Mouse (Mus musculus) lung, postnatal 0 days (tissue): Measurements from ENCODE around the gene Gm28041. TPM values are rescaled to one million over a fixed set of nuclear protein-coding genes. Genes with fewer than 3 reads are reported as not detected.
"Not testable (repeated sequence)": the region's sequence is repeated elsewhere in the genome, so short reads cannot be mapped to it uniquely, and the experiment has no call there.

ENCODE experiments used
- ATAC-seq: fragments of 200-750 bp; cut with Nextera tagmentation; 2 replicates; pipeline ENCODE4 v1.8.0; 2017; ENCODE audit warnings: moderate library complexity
- DNase-seq: peaks from one replicate; pipeline ENCODE4 v3.0.0-alpha.2; 2016; ENCODE audit warnings: low spot score
- H3K27ac ChIP-seq: fragments of 300-500 bp; sonication (generic); 2 replicates; pipeline ENCODE4 v1.5.1; 2014; ENCODE audit warnings: antibody characterized with exemption, mild to moderate bottlenecking, low read length, mixed read lengths
- H3K27me3 ChIP-seq: fragments of 300-500 bp; sonication (generic); replicated peaks from 2 replicates; pipeline ENCODE4 v1.6.1; 2014; ENCODE audit warnings: low read length, mixed read lengths; ENCODE audit not compliant: insufficient read depth
- H3K36me3 ChIP-seq: fragments of 300-500 bp; sonication (generic); 2 replicates; pipeline ENCODE4 v1.6.1; 2014; ENCODE audit warnings: low read length, mixed read lengths; ENCODE audit not compliant: insufficient read depth
- H3K4me1 ChIP-seq: fragments of 300-500 bp; sonication (generic); 2 replicates; pipeline ENCODE4 v1.6.1; 2014; ENCODE audit warnings: antibody characterized with exemption, low read depth, low read length, mixed read lengths; ENCODE audit not compliant: insufficient read depth
- H3K4me2 ChIP-seq: fragments of 300-500 bp; sonication (generic); replicated peaks from 2 replicates; pipeline ENCODE4 v1.6.1; 2014; ENCODE audit warnings: low read depth, mild to moderate bottlenecking, low read length, moderate library complexity, mixed read lengths
- H3K4me3 ChIP-seq: fragments of 300-500 bp; sonication (generic); 2 replicates; pipeline ENCODE4 v1.5.1; 2014; ENCODE audit warnings: low read depth, low read length
- H3K9ac ChIP-seq: fragments of 300-500 bp; sonication (generic); replicated peaks from 2 replicates; pipeline ENCODE4 v1.6.1; 2014; ENCODE audit warnings: low read depth, mild to moderate bottlenecking
- H3K9me3 ChIP-seq: fragments of 300-500 bp; sonication (generic); 2 replicates; pipeline ENCODE4 v1.6.1; 2016; ENCODE audit warnings: low read length, mixed read lengths
- CTCF ChIP-seq: IDR thresholded peaks from 2 replicates; pipeline ENCODE4 v1.5.1; 2016; ENCODE audit warnings: antibody characterized with exemption, mild to moderate bottlenecking
- EP300 ChIP-seq: IDR thresholded peaks from 2 replicates; pipeline ENCODE4 v1.6.1; 2016; ENCODE audit warnings: antibody characterized with exemption, mild to moderate bottlenecking, control low read depth
- WGBS: fragments of 180-500 bp; shearing (Covaris S2); extraction: QIAGEN DNeasy Blood & Tissue Kit; methylation state at CpG from one replicate; pipeline ENCODE4 v1.1.7; 2014; 5-methylcytosine and 5-hydroxymethylcytosine counted together
- polyA plus RNA-seq: library from polyadenylated mRNA; unstranded; fragments of >200 nt; fragmentation: Nextera tagmentation; extraction: Ambion mirVana; gene quantifications from 2 replicates; pipeline ENCODE4 v1.2.1, GENCODE M21; 2015

Gm28041 gene
- 0.43 TPM in 1 of 2 replicates, not detected in the other for polyA plus RNA-seq

DNA sequence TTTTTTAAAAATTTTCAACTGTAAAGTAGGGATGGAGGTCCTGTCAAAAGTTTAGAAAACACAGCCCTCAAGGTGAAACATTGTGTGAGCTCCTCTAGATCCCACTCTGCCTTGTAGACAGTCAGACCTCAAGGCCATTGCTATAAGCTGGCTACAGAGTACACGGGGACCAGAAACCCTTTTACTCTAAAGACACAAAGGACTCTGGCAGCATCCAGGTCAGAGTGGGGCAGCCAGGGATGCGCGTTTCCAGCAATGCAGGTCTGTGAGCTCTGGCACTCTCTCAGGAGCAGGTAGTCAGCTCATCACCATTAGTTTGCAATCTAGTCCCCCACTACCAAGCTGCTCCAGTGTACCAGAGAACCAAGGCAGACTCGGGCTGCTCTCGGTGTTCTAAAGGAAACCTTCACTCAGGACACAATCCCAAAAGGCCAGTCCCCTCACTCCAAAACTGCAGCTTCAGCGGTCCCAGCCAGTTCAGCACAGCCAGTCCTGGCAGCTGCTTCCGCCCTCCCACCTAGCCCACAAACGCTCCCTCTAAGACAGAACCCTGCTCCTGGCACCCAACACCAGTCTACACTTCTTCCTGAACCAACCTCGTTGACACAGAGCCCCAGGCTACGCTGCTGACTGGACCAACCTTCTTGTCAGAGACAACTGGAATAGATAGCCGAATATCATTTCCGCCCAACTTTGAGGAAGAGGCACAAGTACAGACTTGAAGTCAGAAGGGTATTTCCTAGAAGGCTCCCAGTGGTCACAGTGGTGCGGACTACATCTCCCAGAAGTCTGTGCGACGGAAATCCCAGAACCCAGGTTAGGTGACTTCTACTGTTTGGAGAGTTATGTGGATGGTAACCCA, at the start of gene Gm28041, which contains the start of gene Zfp456:
TSS of gene Gm28041 (minus strand) at position 684 of the 862 bp plus-strand sequence.
TSS of gene Zfp456 (minus strand) at position 761 of the 862 bp plus-strand sequence.
- peak; percentile 97 for ATAC-seq
- Histone ChIP-seq H3K4me3 (peak within 1 kb of the TSS; percentile 42), H3K4me2 (peak within 1 kb of the TSS; percentile 61)
- not testable (repeated sequence) for H3K36me3 ChIP-seq, H3K27ac ChIP-seq, H3K27me3 ChIP-seq, H3K4me1 ChIP-seq, H3K9ac ChIP-seq, H3K9me3 ChIP-seq
- peak; percentile 84 for DNase-seq
- 14% methylated on average over 13 of the region's 15 CpGs for WGBS

DNA sequence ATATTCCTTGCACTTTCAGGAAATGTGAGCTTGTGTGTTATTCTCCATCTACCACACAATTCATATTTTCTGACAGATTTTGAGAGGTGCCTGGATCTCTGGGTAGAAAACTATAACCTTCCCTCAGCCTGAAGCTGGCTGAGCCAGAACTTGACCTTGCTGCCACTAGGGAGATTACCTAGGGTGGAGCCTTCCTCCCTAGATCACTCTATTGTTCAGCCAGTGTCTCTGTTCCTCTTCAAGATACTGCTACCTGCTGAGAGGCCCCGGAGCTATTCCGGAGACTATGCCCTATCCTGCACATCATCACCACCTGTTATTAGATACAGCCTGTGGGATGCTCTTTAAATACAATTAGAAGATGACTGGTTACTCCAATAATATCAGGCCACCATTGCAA, 47.0 kb upstream of the Gm28041 start:
- H3K27me3 ChIP-seq, H3K36me3 ChIP-seq, H3K4me2 ChIP-seq, H3K9ac ChIP-seq, H3K4me3 ChIP-seq, H3K27ac ChIP-seq, H3K9me3 ChIP-seq, ATAC-seq, DNase-seq, H3K4me1 ChIP-seq: not testable (repeated sequence)
- WGBS = 88% methylated on average over 2 of the region's 2 CpGs

DNA sequence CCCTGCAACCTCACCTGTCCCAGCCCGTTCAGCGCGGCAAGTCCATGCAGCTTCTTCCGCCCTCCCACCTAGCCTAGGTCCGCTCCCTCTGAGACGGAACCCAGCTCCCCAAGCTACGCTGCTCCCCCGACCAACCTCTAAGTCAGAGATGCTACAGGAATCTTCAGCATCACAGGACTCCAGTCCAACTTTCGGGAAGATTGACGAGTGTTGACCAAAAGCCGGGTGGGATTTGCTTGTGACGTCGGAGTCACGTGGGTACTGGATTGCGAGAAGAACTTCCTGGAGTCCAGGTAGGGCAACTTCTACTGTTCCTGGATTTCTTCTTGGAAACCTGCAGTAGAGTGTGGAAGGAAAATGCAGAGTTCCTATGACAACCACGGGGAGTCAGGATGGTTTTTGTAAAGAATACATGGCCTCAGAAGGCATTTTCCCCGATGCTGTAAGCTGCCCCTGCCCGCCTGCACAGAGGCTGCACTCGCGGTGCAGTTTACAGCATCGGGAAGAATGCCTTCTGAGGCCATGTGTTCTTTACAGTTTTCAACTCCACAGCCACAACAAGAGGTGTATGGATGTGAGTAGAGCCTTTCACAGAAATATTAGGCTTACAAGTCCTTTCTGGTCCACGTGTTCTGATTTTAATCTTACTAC, 45.8 kb upstream of the Gm28041 start, which contains the start of gene Zfp459:
TSS of gene Zfp459 (minus strand) at position 212 of the 651 bp plus-strand sequence.
- peak; percentile 49 for DNase-seq
- Histone ChIP-seq H3K27ac (no peak within 1 kb of the TSS), H3K4me3 (peak within 1 kb of the TSS; percentile 50), H3K9ac (peak within 1 kb of the TSS; percentile 55), H3K36me3 (no peaks in the 10 kb centered on the region), H3K9me3 (no peaks in the 10 kb centered on the region), H3K4me1 (0 out of 2 replicates have a peak, but pooled peaks cover 4% of the 10 kb centered on the region), H3K4me2 (peak within 1 kb of the TSS; percentile 69), H3K27me3 (no peaks in the 10 kb centered on the region)
- TF ChIP-seq CTCF (no peak), EP300 (no peak)
- 2% methylated on average over 22 of the region's 22 CpGs for WGBS
- peak; percentile 82 for ATAC-seq

DNA sequence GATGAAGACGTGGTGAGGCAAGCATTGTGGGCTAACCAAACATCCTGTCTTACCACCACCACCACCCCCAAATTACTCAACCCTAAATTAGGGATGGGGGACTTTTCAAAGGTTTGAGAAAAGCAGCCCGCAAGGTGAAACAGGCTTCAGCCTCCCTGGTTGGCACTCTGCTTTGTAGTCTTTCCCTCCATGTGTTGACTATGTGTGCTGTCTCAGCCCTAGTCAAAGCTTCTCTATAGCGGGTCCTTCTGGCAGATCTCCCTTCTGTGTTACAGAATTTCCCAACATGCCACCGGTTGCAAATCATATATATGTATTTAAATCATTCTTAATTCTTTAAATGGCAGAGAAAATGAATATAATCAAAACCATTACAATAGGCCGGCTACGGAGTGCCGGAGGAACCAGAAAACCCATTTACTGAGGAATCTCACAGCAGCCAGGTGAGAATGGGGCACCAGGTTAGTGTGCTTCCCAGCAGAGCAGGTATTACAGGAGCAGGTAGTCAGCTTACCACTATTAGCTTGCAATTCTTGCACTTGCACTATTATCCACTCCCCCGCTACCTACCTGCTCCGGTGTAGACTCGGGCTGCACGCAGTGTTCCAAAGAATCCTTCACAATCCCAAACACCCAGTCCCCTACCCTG, 45.1 kb upstream of the Gm28041 start:
- Histone ChIP-seq H3K9ac (peak overlapping the region; percentile 55), H3K4me3 (peak overlapping the region; percentile 50), H3K4me2 (peak overlapping the region; percentile 69), H3K36me3 (no peaks in the 10 kb centered on the region), H3K27ac (no peak overlapping the region), H3K4me1 (0 out of 2 replicates have a peak, but pooled peaks cover 4% of the 10 kb centered on the region), H3K27me3 (no peaks in the 10 kb centered on the region), H3K9me3 (no peaks in the 10 kb centered on the region)
- 28% methylated on average over 11 of the region's 11 CpGs for WGBS
- ATAC-seq (peak; percentile 40), DNase-seq (peak; percentile 5)
- TF ChIP-seq CTCF (no peak), EP300 (no peak)

DNA sequence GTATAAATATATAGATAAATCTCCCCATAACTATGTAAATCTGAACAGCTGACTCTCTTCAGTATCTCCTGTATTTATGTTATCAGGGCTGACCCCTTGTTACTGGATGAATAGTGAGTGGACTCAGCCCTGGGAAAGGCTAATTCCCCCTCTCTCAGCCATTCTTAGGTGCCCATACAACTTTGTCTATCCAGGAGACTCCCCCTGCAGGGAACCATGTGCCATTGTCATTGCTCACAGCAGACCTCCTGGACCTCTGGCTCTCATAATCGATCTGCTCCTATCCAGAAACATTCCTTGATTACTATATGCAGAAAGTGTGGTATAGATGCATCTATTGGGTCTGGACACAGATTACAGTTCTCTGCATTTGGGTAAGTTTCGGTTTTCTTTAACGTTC, 41.3 kb upstream of the Gm28041 start:
- Histone ChIP-seq H3K4me2 (no peak overlapping the region), H3K9ac (no peak overlapping the region), H3K27ac (no peak overlapping the region), H3K4me3 (no peak overlapping the region), H3K36me3 (no peaks in the 10 kb centered on the region), H3K4me1 (0 out of 2 replicates have a peak, but pooled peaks cover 4% of the 10 kb centered on the region), H3K9me3 (no peaks in the 10 kb centered on the region), H3K27me3 (no peaks in the 10 kb centered on the region)
- ATAC-seq (no peak), DNase-seq (no peak)
- TF ChIP-seq CTCF (0 out of 2 replicates have a peak, but pooled peaks have one; percentile 11), EP300 (no peak)
- 87% methylated on average over 3 of the region's 3 CpGs for WGBS

DNA sequence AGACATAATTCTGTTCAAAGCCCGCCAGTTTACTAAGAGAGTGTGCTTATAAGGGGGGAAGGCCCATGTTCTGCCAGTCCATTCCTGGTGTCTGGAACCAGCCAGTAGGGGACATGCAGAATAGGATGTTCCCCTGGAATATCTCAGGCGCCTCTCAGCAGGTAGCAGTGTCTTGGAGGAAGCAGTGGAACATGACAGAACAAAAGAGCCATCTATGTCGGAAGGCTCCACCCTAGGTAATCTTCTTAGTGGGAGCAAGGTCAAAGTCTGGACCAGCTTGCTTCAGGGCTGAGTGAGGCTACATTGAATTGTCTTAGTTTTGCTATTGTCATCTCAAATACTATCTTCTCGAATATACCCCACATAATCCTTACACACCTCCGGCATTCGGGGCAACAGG, 40.2 kb upstream of the Gm28041 start:
- WGBS = 85% methylated on average over 6 of the region's 6 CpGs
- Histone ChIP-seq H3K4me2 (no peak overlapping the region), H3K27me3 (no peaks in the 10 kb centered on the region), H3K4me1 (0 out of 2 replicates have a peak, but pooled peaks cover 3% of the 10 kb centered on the region), H3K9me3 (no peaks in the 10 kb centered on the region), H3K9ac (no peak overlapping the region), H3K27ac (no peak overlapping the region), H3K36me3 (no peaks in the 10 kb centered on the region), H3K4me3 (no peak overlapping the region)
- DNase-seq = no peak
- ATAC-seq = no peak
- TF ChIP-seq CTCF (no peak), EP300 (no peak)
